Mouse (Mus musculus) heart, adult 8-10 months (tissue): ENCODE measurements around the gene Rrp9. TPM values are rescaled to one million over a fixed set of nuclear protein-coding genes. Genes with fewer than 3 reads are reported as not detected.
"Not testable (repeated sequence)": the region's sequence is repeated elsewhere in the genome, so short reads cannot be mapped to it uniquely, and the experiment has no call there.

ENCODE experiments used
- DNase-seq: peaks from one replicate; pipeline ENCODE4 v3.0.0; 2022; ENCODE audit warnings: low spot score
- total RNA-seq, 4 experiments: library from RNA; stranded (reverse); gene quantifications; 2 replicates each; pipeline ENCODE4 v1.2.4; 2022

Gene Rrp9
- total RNA-seq, 4 experiments from 2014 or later = 22.5 to 28.3 (median 24.1) TPM

- DNase-seq = no peak
Measured at GRCm38 (mm10) chr9:106473753-106474105, 2.0 kb upstream of the Rrp9 start.

- DNase-seq = no peak
Measured at GRCm38 (mm10) chr9:106474456-106474855, 1.3 kb upstream of the Rrp9 start.

GRCm38 (mm10) chr9:106475046-106475445 lies 717 bp upstream of the Rrp9 start:
- DNase-seq = no peak

- peak; percentile 81 for DNase-seq
Measured at GRCm38 (mm10) chr9:106476002-106476923, 500 bp downstream of the Rrp9 start.

GRCm38 (mm10) chr9:106476924-106477484 lies 1.2 kb downstream of the Rrp9 start, which contains the start of gene Parp3:
Parp3 (minus strand) TSS chr9:106476949.
- peak; percentile 100 for DNase-seq

- DNase-seq = no peak
Measured at GRCm38 (mm10) chr9:106477649-106478048, 1.9 kb downstream of the Rrp9 start.

- no peak for DNase-seq
Measured at GRCm38 (mm10) chr9:106478101-106478500, 2.3 kb downstream of the Rrp9 start.

- no peak for DNase-seq
Measured at GRCm38 (mm10) chr9:106480541-106480940, 4.8 kb downstream of the Rrp9 start.

- DNase-seq = no peak
Measured at GRCm38 (mm10) chr9:106481075-106481474, 5.3 kb downstream of the Rrp9 start.

GRCm38 (mm10) chr9:106481676-106482075 lies 5.9 kb downstream of the Rrp9 start:
- DNase-seq = no peak

GRCm38 (mm10) chr9:106482578-106483115 lies 6.9 kb downstream of the Rrp9 start:
- DNase-seq = no peak

- no peak for DNase-seq
Measured at GRCm38 (mm10) chr9:106483136-106483535, 7.4 kb downstream of the Rrp9 start.

- DNase-seq = no peak
Measured at GRCm38 (mm10) chr9:106483606-106484005, 7.8 kb downstream of the Rrp9 start.

GRCm38 (mm10) chr9:106485076-106485475 lies 9.3 kb downstream of the Rrp9 start:
- DNase-seq = no peak

GRCm38 (mm10) chr9:106487602-106488001 lies 11.8 kb downstream of the Rrp9 start:
- DNase-seq = not testable (repeated sequence)

- no peak for DNase-seq
Measured at GRCm38 (mm10) chr9:106499667-106500066, 23.9 kb downstream of the Rrp9 start, which contains the start of gene Iqcf1. Iqcf1 (plus strand) TSS chr9:106499967.

GRCm38 (mm10) chr9:106501846-106502245 lies 26.1 kb downstream of the Rrp9 start:
- no peak for DNase-seq

GRCm38 (mm10) chr9:106504246-106504645 lies 28.5 kb downstream of the Rrp9 start:
- DNase-seq = no peak

GRCm38 (mm10) chr9:106509356-106509755 lies 33.6 kb downstream of the Rrp9 start:
- DNase-seq = no peak

GRCm38 (mm10) chr9:106512729-106513450 lies 37.1 kb downstream of the Rrp9 start:
- no peak for DNase-seq

- no peak for DNase-seq
Measured at GRCm38 (mm10) chr9:106513566-106513965, 37.8 kb downstream of the Rrp9 start.

- no peak for DNase-seq
Measured at GRCm38 (mm10) chr9:106514273-106514672, 38.5 kb downstream of the Rrp9 start, which contains the start of gene Iqcf5. Iqcf5 (plus strand) TSS chr9:106514573.
